Mouse (Mus musculus) olfactory bulb, adult 2 months (tissue): ENCODE results near the gene Midn. TPM values are rescaled to one million over a fixed set of nuclear protein-coding genes. Genes with fewer than 3 reads are reported as not detected.

Experiments
- H3K27ac ChIP-seq: fragments of 200-500 bp; 2 replicates; pipeline ENCODE4 v1.5.1; 2012; ENCODE audit warnings: low read depth, low read length; ENCODE audit not compliant: insufficient read depth
- H3K4me1 ChIP-seq: fragments of 200-500 bp; 2 replicates; pipeline ENCODE4 v1.6.1; 2012; ENCODE audit warnings: low read length; ENCODE audit not compliant: control insufficient read depth, insufficient read depth
- H3K4me3 ChIP-seq: fragments of 200-500 bp; 2 replicates; pipeline ENCODE4 v1.5.1; 2012; ENCODE audit warnings: mild to moderate bottlenecking, low read depth, low read length, moderate library complexity; ENCODE audit not compliant: insufficient read depth
- CTCF ChIP-seq: fragments of 200-500 bp; IDR thresholded peaks from 2 replicates; pipeline ENCODE4 v1.5.1; 2012; ENCODE audit warnings: low read depth, mild to moderate bottlenecking, low read length, moderate library complexity; ENCODE audit not compliant: insufficient read depth
- POLR2A ChIP-seq: fragments of 200-500 bp; IDR thresholded peaks from 2 replicates; pipeline ENCODE4 v1.6.1; 2012; ENCODE audit warnings: mild to moderate bottlenecking, low read depth, low read length, moderate library complexity; ENCODE audit not compliant: insufficient read depth
- WGBS: fragments of 180-500 bp; shearing (Covaris S2); methylation state at CpG from one replicate; pipeline ENCODE4 v1.1.7; 2018; 5-methylcytosine and 5-hydroxymethylcytosine counted together
- polyA plus RNA-seq: library from polyadenylated mRNA; stranded (reverse); fragments of >200 nt; gene quantifications from 2 replicates; pipeline ENCODE4 v1.2.4, GENCODE M21; 2012; ENCODE audit warnings: low replicate concordance; ENCODE audit not compliant: missing spikeins, insufficient read depth, insufficient read length

Gene Midn
- polyA plus RNA-seq, 1 experiment: not detected

GRCm38 (mm10) chr10:80207676-80208075 is 59.6 kb downstream of the Midn start:
- no peak overlapping the region for H3K27ac ChIP-seq
- TF ChIP-seq CTCF (no peak), POLR2A (no peak)
- WGBS: 77% methylated on average over 10 of the region's 10 CpGs

More at GRCm38 (mm10) chr10:80207676-80208075, 59.6 kb downstream of the Midn start:
- Histone ChIP-seq H3K4me1 (peaks cover 5% of the 10 kb centered on the region), H3K4me3 (no peak overlapping the region)

Other genes starting within 250 kb of the Midn start
- gene Med16, start 239.3 kb upstream of the Midn start, polyA plus RNA-seq: not detected in 2 replicates
- not detected in 2 replicates for gene Gm26602, start 237.4 kb upstream of the Midn start, polyA plus RNA-seq
- gene Kiss1r, start 231.3 kb upstream of the Midn start, polyA plus RNA-seq: not detected in 2 replicates
- not detected in 2 replicates for gene R3hdm4, start 227.1 kb upstream of the Midn start, polyA plus RNA-seq
- not detected in 2 replicates for gene Arid3a, start 221.2 kb upstream of the Midn start, polyA plus RNA-seq
- gene Wdr18, start 188.1 kb upstream of the Midn start, polyA plus RNA-seq: not detected in 2 replicates
- gene Grin3b, start 177.6 kb upstream of the Midn start, polyA plus RNA-seq: not detected in 2 replicates
- gene Tmem259, start 163.9 kb upstream of the Midn start, polyA plus RNA-seq: not detected in 2 replicates
- 124 and 250 TPM in 2 replicates for gene Cnn2, start 159.7 kb upstream of the Midn start, polyA plus RNA-seq
- gene Abca7, start 151.8 kb upstream of the Midn start, polyA plus RNA-seq: not detected in 2 replicates
- 193 and 203 TPM in 2 replicates for gene Arhgap45, start 131.6 kb upstream of the Midn start, polyA plus RNA-seq
- not detected in 2 replicates for gene Polr2e, start 108.5 kb upstream of the Midn start, polyA plus RNA-seq
- not detected in 2 replicates for gene Gpx4, start 101.1 kb upstream of the Midn start, polyA plus RNA-seq
- gene Sbno2, start 42.7 kb upstream of the Midn start, polyA plus RNA-seq: not detected in 2 replicates
- gene Stk11, start 32.5 kb upstream of the Midn start, polyA plus RNA-seq: not detected in 2 replicates
- not detected in 2 replicates for gene Atp5d, start 9.6 kb upstream of the Midn start, polyA plus RNA-seq
- not detected in 2 replicates for gene Cbarp, start 7.4 kb upstream of the Midn start, polyA plus RNA-seq
- not detected in 2 replicates for gene Cirbp, start 17.7 kb downstream of the Midn start, polyA plus RNA-seq
- not detected in 2 replicates for gene 1600002K03Rik, start 24.7 kb downstream of the Midn start, polyA plus RNA-seq
- gene Efna2, start 31.2 kb downstream of the Midn start, polyA plus RNA-seq: not detected in 2 replicates
- gene Mum1, start 78.2 kb downstream of the Midn start, polyA plus RNA-seq: not detected in 2 replicates
- gene Ndufs7, start 100.8 kb downstream of the Midn start, polyA plus RNA-seq: not detected in 2 replicates
- gene Gamt, start 112.7 kb downstream of the Midn start, polyA plus RNA-seq: not detected in 2 replicates
- gene Dazap1, start 113.2 kb downstream of the Midn start, polyA plus RNA-seq: not detected in 2 replicates
- gene Rps15, start 144.2 kb downstream of the Midn start, polyA plus RNA-seq: 978 TPM in 1 of 2 replicates, not detected in the other
- gene Apc2, start 147.7 kb downstream of the Midn start, polyA plus RNA-seq: not detected in 2 replicates
- not detected in 2 replicates for gene 2310011J03Rik, start 172.3 kb downstream of the Midn start, polyA plus RNA-seq
- not detected in 2 replicates for gene Pcsk4, start 181.2 kb downstream of the Midn start, polyA plus RNA-seq
- not detected in 2 replicates for gene Reep6, start 181.7 kb downstream of the Midn start, polyA plus RNA-seq
- not detected in 2 replicates for gene Adamtsl5, start 200.1 kb downstream of the Midn start, polyA plus RNA-seq
- not detected in 2 replicates for gene Plk5, start 208.2 kb downstream of the Midn start, polyA plus RNA-seq
- gene Mex3d, start 239.4 kb downstream of the Midn start, polyA plus RNA-seq: not detected in 2 replicates